Mouse (Mus musculus): ENCODE results near the gene Izumo4. TPM values are rescaled to one million over a fixed set of nuclear protein-coding genes. Genes with fewer than 3 reads are reported as not detected.

Gene Izumo4
- polyA plus RNA-seq, 1 experiment from 2014 or later: 15.5 TPM

DNA sequence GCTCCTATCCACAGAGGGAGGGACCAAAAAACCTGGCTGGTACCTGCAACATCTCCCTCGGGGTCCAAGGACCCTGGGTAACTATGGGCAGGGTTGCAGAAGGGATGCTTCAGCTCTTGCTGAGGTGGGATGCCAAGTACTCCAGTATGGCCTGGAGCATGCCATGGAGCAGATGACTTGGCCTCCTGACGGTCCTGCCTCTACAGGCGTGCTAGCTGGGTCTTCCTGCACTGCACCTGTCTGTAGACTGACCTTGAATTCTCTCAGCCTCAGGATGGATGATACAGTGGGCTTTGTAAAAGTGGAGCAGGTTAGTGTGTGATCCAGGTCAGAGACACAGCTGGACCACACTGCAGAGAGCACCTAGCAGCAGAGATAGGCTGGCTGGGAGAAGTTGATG is 3.5 kb downstream of the Izumo4 start:
- H3K4me1 ChIP-seq (replicated peaks; ENCODE audit: control insufficient read depth, insufficient read depth, low read length): peaks cover 18% of the 10 kb centered on the region
- DNase-seq (ENCODE audit: low spot score): no peak
- H3K9me3 ChIP-seq (ENCODE audit: control insufficient read depth, low read length): no peaks in the 10 kb centered on the region
- peaks cover 51% of the 10 kb centered on the region for H3K36me3 ChIP-seq (ENCODE audit: control insufficient read depth, insufficient read depth, low read length)
- 82% methylated on average over 3 of the region's 3 CpGs for WGBS
- no peak overlapping the region for H3K4me2 ChIP-seq (ENCODE audit: low read length)
- H3K27ac ChIP-seq (ENCODE audit: low read depth): no peak overlapping the region
- H3K9ac ChIP-seq (ENCODE audit: low read length): no peak overlapping the region
- no peak for ATAC-seq (replicated peaks; ENCODE audit: low FRiP score, low TSS enrichment, low read depth)
- H3K4me3 ChIP-seq (ENCODE audit: low read depth, low read length): no peak overlapping the region
- H3K27me3 ChIP-seq (replicated peaks; ENCODE audit: control insufficient read depth, insufficient read depth, low read length): no peaks in the 10 kb centered on the region

- no peak overlapping the region for H3K27ac ChIP-seq (ENCODE audit: low read depth)
- DNase-seq (ENCODE audit: low spot score) (no peak), ATAC-seq (replicated peaks; ENCODE audit: low FRiP score, low TSS enrichment, low read depth) (no peak)
- H3K27me3 ChIP-seq (replicated peaks; ENCODE audit: control insufficient read depth, insufficient read depth, low read length): no peaks in the 10 kb centered on the region
- H3K9ac ChIP-seq (ENCODE audit: low read length): no peak overlapping the region
- WGBS: 89% methylated on average over 3 of the region's 3 CpGs
- H3K36me3 ChIP-seq (ENCODE audit: control insufficient read depth, insufficient read depth, low read length): peaks cover 98% of the 10 kb centered on the region
- no peaks in the 10 kb centered on the region for H3K9me3 ChIP-seq (ENCODE audit: control insufficient read depth, low read length)
- H3K4me1 ChIP-seq (replicated peaks; ENCODE audit: control insufficient read depth, insufficient read depth, low read length): no peaks in the 10 kb centered on the region
- H3K4me2 ChIP-seq (ENCODE audit: low read length): no peak overlapping the region
- H3K4me3 ChIP-seq (ENCODE audit: low read depth, low read length): no peak overlapping the region
Measured at GRCm38 (mm10) chr10:80710834-80711233, 8.8 kb downstream of the Izumo4 start.

DNA sequence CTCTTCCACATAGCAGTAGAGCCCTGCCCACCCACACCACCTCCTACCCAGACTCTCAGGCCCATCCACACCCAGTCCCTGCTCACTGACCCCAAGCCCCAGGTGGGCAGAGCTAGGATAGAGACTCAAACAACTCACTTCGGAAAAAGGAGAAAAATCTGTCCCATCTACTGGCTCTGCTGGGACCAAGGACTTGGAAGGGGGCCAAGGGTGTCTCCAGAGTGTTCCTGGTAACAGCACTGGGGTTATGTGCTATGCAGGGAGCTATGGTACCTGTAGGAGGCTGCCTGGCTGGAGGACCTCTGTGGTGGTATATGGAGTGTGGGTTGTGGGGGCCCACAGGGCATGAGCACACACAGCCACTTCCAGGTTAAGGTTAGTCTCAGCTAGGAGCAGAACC is 15.3 kb downstream of the Izumo4 start:
- Histone ChIP-seq H3K36me3 (ENCODE audit: control insufficient read depth, insufficient read depth, low read length) (peaks cover 99% of the 10 kb centered on the region), H3K27me3 (replicated peaks; ENCODE audit: control insufficient read depth, insufficient read depth, low read length) (no peaks in the 10 kb centered on the region), H3K4me1 (replicated peaks; ENCODE audit: control insufficient read depth, insufficient read depth, low read length) (no peaks in the 10 kb centered on the region), H3K27ac (ENCODE audit: low read depth) (no peak overlapping the region), H3K4me2 (ENCODE audit: low read length) (no peak overlapping the region), H3K4me3 (ENCODE audit: low read depth, low read length) (no peak overlapping the region), H3K9me3 (ENCODE audit: control insufficient read depth, low read length) (no peaks in the 10 kb centered on the region), H3K9ac (ENCODE audit: low read length) (no peak overlapping the region)
- ATAC-seq (replicated peaks; ENCODE audit: low FRiP score, low TSS enrichment, low read depth): no peak
- DNase-seq (ENCODE audit: low spot score): no peak
- 88% methylated on average over 1 of the region's 1 CpGs for WGBS

GRCm38 (mm10) chr10:80727369-80728127 is 25.6 kb downstream of the Izumo4 start:
- H3K9me3 ChIP-seq (ENCODE audit: control insufficient read depth, low read length): no peaks in the 10 kb centered on the region
- H3K9ac ChIP-seq (ENCODE audit: low read length): no peak overlapping the region
- ATAC-seq (replicated peaks; ENCODE audit: low FRiP score, low TSS enrichment, low read depth) (no peak), DNase-seq (ENCODE audit: low spot score) (no peak)
- H3K27me3 ChIP-seq (replicated peaks; ENCODE audit: control insufficient read depth, insufficient read depth, low read length): no peaks in the 10 kb centered on the region
- no peak overlapping the region for H3K4me2 ChIP-seq (ENCODE audit: low read length)
- H3K4me3 ChIP-seq (ENCODE audit: low read depth, low read length): no peak overlapping the region
- no peaks in the 10 kb centered on the region for H3K4me1 ChIP-seq (replicated peaks; ENCODE audit: control insufficient read depth, insufficient read depth, low read length)
- no peak overlapping the region for H3K27ac ChIP-seq (ENCODE audit: low read depth)
- 83% methylated on average over 5 of the region's 5 CpGs for WGBS
- peaks cover 97% of the 10 kb centered on the region for H3K36me3 ChIP-seq (ENCODE audit: control insufficient read depth, insufficient read depth, low read length)

- Histone ChIP-seq H3K4me2 (ENCODE audit: low read length) (no peak overlapping the region), H3K4me1 (replicated peaks; ENCODE audit: control insufficient read depth, insufficient read depth, low read length) (no peaks in the 10 kb centered on the region), H3K4me3 (ENCODE audit: low read depth, low read length) (no peak overlapping the region), H3K9ac (ENCODE audit: low read length) (no peak overlapping the region), H3K27ac (ENCODE audit: low read depth) (no peak overlapping the region), H3K27me3 (replicated peaks; ENCODE audit: control insufficient read depth, insufficient read depth, low read length) (no peaks in the 10 kb centered on the region), H3K36me3 (ENCODE audit: control insufficient read depth, insufficient read depth, low read length) (peaks cover 75% of the 10 kb centered on the region), H3K9me3 (ENCODE audit: control insufficient read depth, low read length) (no peaks in the 10 kb centered on the region)
- no peak for DNase-seq (ENCODE audit: low spot score)
- no peak for ATAC-seq (replicated peaks; ENCODE audit: low FRiP score, low TSS enrichment, low read depth)
- 96% methylated on average over 6 of the region's 6 CpGs for WGBS
Measured at GRCm38 (mm10) chr10:80732611-80733101, 30.7 kb downstream of the Izumo4 start.

DNA sequence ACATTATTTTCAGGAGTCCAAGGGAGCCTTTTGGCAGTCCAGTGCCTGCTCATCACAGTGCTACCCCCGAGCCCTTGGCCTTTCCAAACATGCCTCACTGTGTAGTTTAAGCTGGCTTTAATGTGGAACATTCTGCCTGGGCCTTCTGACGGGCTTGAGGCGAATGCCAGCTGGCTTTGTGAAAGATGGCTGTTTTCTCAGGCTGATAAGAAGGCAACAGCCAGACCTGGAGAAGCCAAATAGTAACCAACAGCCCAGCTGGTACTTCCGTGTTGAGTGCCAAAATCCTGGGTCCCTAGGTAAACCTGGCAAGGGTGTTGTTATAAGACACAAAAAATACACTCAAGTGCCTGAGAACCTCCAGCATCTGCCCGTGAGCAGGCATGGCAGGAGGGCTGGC is 34.7 kb downstream of the Izumo4 start:
- peaks cover 35% of the 10 kb centered on the region for H3K36me3 ChIP-seq (ENCODE audit: control insufficient read depth, insufficient read depth, low read length)
- no peak for DNase-seq (ENCODE audit: low spot score)

GRCm38 (mm10) chr10:80738657-80739056 is 36.7 kb downstream of the Izumo4 start:
- no peak overlapping the region for H3K27ac ChIP-seq (ENCODE audit: low read depth)
- H3K9me3 ChIP-seq (ENCODE audit: control insufficient read depth, low read length): no peaks in the 10 kb centered on the region
- no peak overlapping the region for H3K4me2 ChIP-seq (ENCODE audit: low read length)
- no peak for ATAC-seq (replicated peaks; ENCODE audit: low FRiP score, low TSS enrichment, low read depth)
- H3K9ac ChIP-seq (ENCODE audit: low read length): no peak overlapping the region
- 71% methylated on average over 1 of the region's 1 CpGs for WGBS
- H3K4me3 ChIP-seq (ENCODE audit: low read depth, low read length): no peak overlapping the region
- peaks cover 18% of the 10 kb centered on the region for H3K4me1 ChIP-seq (replicated peaks; ENCODE audit: control insufficient read depth, insufficient read depth, low read length)
- no peaks in the 10 kb centered on the region for H3K27me3 ChIP-seq (replicated peaks; ENCODE audit: control insufficient read depth, insufficient read depth, low read length)
- H3K36me3 ChIP-seq (ENCODE audit: control insufficient read depth, insufficient read depth, low read length): peaks cover 16% of the 10 kb centered on the region
- no peak for DNase-seq (ENCODE audit: low spot score)

More for the DNA sequence above, 34.7 kb downstream of the Izumo4 start:
- WGBS: 74% methylated on average over 5 of the region's 5 CpGs
- no peak overlapping the region for H3K4me2 ChIP-seq (ENCODE audit: low read length)
- no peaks in the 10 kb centered on the region for H3K9me3 ChIP-seq (ENCODE audit: control insufficient read depth, low read length)
- H3K27ac ChIP-seq (ENCODE audit: low read depth): no peak overlapping the region
- no peak overlapping the region for H3K9ac ChIP-seq (ENCODE audit: low read length)
- H3K4me1 ChIP-seq (replicated peaks; ENCODE audit: control insufficient read depth, insufficient read depth, low read length): peaks cover 14% of the 10 kb centered on the region
- H3K27me3 ChIP-seq (replicated peaks; ENCODE audit: control insufficient read depth, insufficient read depth, low read length): no peaks in the 10 kb centered on the region
- H3K4me3 ChIP-seq (ENCODE audit: low read depth, low read length): no peak overlapping the region
- ATAC-seq (replicated peaks; ENCODE audit: low FRiP score, low TSS enrichment, low read depth): no peak

DNA sequence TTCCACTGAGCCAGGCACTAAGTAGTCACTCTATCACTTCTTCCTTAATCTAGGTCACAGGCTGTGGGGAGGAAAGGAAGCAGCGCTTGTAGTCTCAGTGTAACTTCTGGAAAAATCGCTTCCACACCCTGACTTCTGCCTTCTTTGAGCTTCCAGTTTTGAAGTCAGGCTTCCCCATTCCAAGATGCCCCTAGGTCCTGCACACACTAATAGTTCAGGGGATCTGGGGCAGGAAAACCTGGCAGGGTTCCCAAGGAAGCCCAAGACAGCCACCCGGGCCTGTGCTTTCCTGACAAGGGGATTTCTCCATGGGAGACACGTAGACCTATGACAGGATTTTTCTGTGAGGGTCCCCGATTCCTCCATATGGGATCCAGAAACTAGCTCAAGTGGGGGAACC is 39.2 kb downstream of the Izumo4 start:
- peaks cover 18% of the 10 kb centered on the region for H3K4me1 ChIP-seq (replicated peaks; ENCODE audit: control insufficient read depth, insufficient read depth, low read length)
- WGBS: 19% methylated on average over 5 of the region's 5 CpGs
- no peaks in the 10 kb centered on the region for H3K27me3 ChIP-seq (replicated peaks; ENCODE audit: control insufficient read depth, insufficient read depth, low read length)
- H3K9ac ChIP-seq (ENCODE audit: low read length): peak overlapping the region; percentile 94
- H3K4me2 ChIP-seq (ENCODE audit: low read length): peak overlapping the region; percentile 98
- 0 out of 2 replicates have a peak overlapping the region, but pooled peaks have one; percentile 14 for H3K27ac ChIP-seq (ENCODE audit: low read depth)
- H3K36me3 ChIP-seq (ENCODE audit: control insufficient read depth, insufficient read depth, low read length): peaks cover 8% of the 10 kb centered on the region; the same call in 1 of the 2 replicates
- no peak for ATAC-seq (replicated peaks; ENCODE audit: low FRiP score, low TSS enrichment, low read depth)
- H3K4me3 ChIP-seq (ENCODE audit: low read depth, low read length): peak overlapping the region; percentile 100
- no peaks in the 10 kb centered on the region for H3K9me3 ChIP-seq (ENCODE audit: control insufficient read depth, low read length)
- DNase-seq (ENCODE audit: low spot score): no peak

Data from intestine, embryonic 14.5 days (tissue).